Mouse (Mus musculus) cerebellum, adult 2 months (tissue): ENCODE data around the gene Hspg2. TPM values are rescaled to one million over a fixed set of nuclear protein-coding genes. Genes with fewer than 3 reads are reported as not detected.

ENCODE experiments used
- DNase-seq, 2 experiments: peaks; one replicate each; pipeline ENCODE4 v3.0.0; 2021
- H3K27ac ChIP-seq: fragments of 200-500 bp; 2 replicates; pipeline ENCODE4 v1.5.1; 2012; ENCODE audit warnings: low read length, control low read depth, inconsistent platforms; ENCODE audit not compliant: insufficient read depth
- H3K27me3 ChIP-seq: fragments of 200-500 bp; 2 replicates; pipeline ENCODE4 v1.6.1; 2012; ENCODE audit warnings: inconsistent platforms, mild to moderate bottlenecking, low read length, moderate library complexity; ENCODE audit not compliant: control insufficient read depth, insufficient read depth
- H3K4me1 ChIP-seq: fragments of 200-500 bp; 2 replicates; pipeline ENCODE4 v1.6.1; 2011; ENCODE audit warnings: low read length; ENCODE audit not compliant: control insufficient read depth, insufficient read depth
- H3K4me3 ChIP-seq: fragments of 200-500 bp; replicated peaks from 2 replicates; pipeline ENCODE3; 2011; ENCODE audit warnings: mild to moderate bottlenecking, low read depth, low read length, control low read depth; ENCODE audit not compliant: insufficient read depth
- CTCF ChIP-seq: fragments of 200-500 bp; IDR thresholded peaks from 2 replicates; pipeline ENCODE4 v1.5.1; 2011; ENCODE audit warnings: low read depth, mild to moderate bottlenecking, control low read depth, low read length, moderate library complexity, borderline replicate concordance; ENCODE audit not compliant: insufficient read depth
- POLR2A ChIP-seq: fragments of 200-500 bp; IDR thresholded peaks from 2 replicates; pipeline ENCODE4 v1.6.1; 2011; ENCODE audit warnings: low read length, control low read depth, borderline replicate concordance; ENCODE audit not compliant: insufficient read depth
- WGBS: fragments of 180-500 bp; shearing (Covaris S2); methylation state at CpG from one replicate; pipeline ENCODE4 v1.1.7; 2018; 5-methylcytosine and 5-hydroxymethylcytosine counted together
- polyA plus RNA-seq: library from polyadenylated mRNA; depleted of rRNA; stranded (reverse); fragments of >200 nt; gene quantifications from 2 replicates; pipeline ENCODE4 v1.2.3, GENCODE M21; 2012

Gene Hspg2
- polyA plus RNA-seq, 1 experiment: 2.8 TPM

GRCm38 (mm10) chr4:137502801-137503200, 34.2 kb downstream of the Hspg2 start:
- Histone ChIP-seq H3K27me3 (no peaks in the 10 kb centered on the region), H3K4me1 (peaks cover 3% of the 10 kb centered on the region; the same call in 1 of the 2 replicates), H3K4me3 (no peak overlapping the region), H3K27ac (no peak overlapping the region)
- DNase-seq: no peak
- 75% methylated on average over 7 of the region's 7 CpGs for WGBS
- TF ChIP-seq CTCF (no peak), POLR2A (no peak)

GRCm38 (mm10) chr4:137503509-137503971, 35.0 kb downstream of the Hspg2 start:
- no peak for TF ChIP-seq POLR2A
- DNase-seq: no peak
- H3K4me1 ChIP-seq: peaks cover 3% of the 10 kb centered on the region; the same call in 1 of the 2 replicates
- no peak overlapping the region for H3K4me3 ChIP-seq
- WGBS: 72% methylated on average over 6 of the region's 6 CpGs
- no peaks in the 10 kb centered on the region for H3K27me3 ChIP-seq
- H3K27ac ChIP-seq: no peak overlapping the region

GRCm38 (mm10) chr4:137506629-137507028, 38.1 kb downstream of the Hspg2 start:
- Histone ChIP-seq H3K4me3 (no peak overlapping the region), H3K4me1 (no peaks in the 10 kb centered on the region; the same call in 1 of the 2 replicates), H3K27ac (no peak overlapping the region), H3K27me3 (no peaks in the 10 kb centered on the region)
- no peak for TF ChIP-seq CTCF
- no peak for TF ChIP-seq POLR2A
- WGBS: 93% methylated on average over 10 of the region's 10 CpGs
- no peak for DNase-seq

- no peak for TF ChIP-seq POLR2A
- TF ChIP-seq CTCF: no peak
- 90% methylated on average over 9 of the region's 9 CpGs for WGBS
- Histone ChIP-seq H3K27ac (no peak overlapping the region), H3K4me1 (no peaks in the 10 kb centered on the region; the same call in 1 of the 2 replicates), H3K27me3 (no peaks in the 10 kb centered on the region), H3K4me3 (no peak overlapping the region)
- no peak for DNase-seq
Measured at GRCm38 (mm10) chr4:137509528-137509927, 41.0 kb downstream of the Hspg2 start.

- DNase-seq: no peak
- TF ChIP-seq CTCF: no peak
- no peak for TF ChIP-seq POLR2A
Measured at GRCm38 (mm10) chr4:137510021-137510696, 41.6 kb downstream of the Hspg2 start.

GRCm38 (mm10) chr4:137512897-137513296, 44.3 kb downstream of the Hspg2 start:
- Histone ChIP-seq H3K4me3 (no peak overlapping the region), H3K4me1 (no peaks in the 10 kb centered on the region; the same call in 1 of the 2 replicates)
- 84% methylated on average over 6 of the region's 6 CpGs for WGBS

More at GRCm38 (mm10) chr4:137510021-137510696, 41.6 kb downstream of the Hspg2 start:
- no peaks in the 10 kb centered on the region for H3K27me3 ChIP-seq
- H3K4me3 ChIP-seq: no peak overlapping the region
- H3K27ac ChIP-seq: no peak overlapping the region
- H3K4me1 ChIP-seq: no peaks in the 10 kb centered on the region; the same call in 1 of the 2 replicates
- 43% methylated on average over 15 of the region's 15 CpGs for WGBS

GRCm38 (mm10) chr4:137517989-137518691, 49.6 kb downstream of the Hspg2 start:
- H3K4me1 ChIP-seq: peaks cover 36% of the 10 kb centered on the region
- no peaks in the 10 kb centered on the region for H3K27me3 ChIP-seq
- no peak for DNase-seq
- no peak overlapping the region for H3K27ac ChIP-seq
- TF ChIP-seq POLR2A (no peak), CTCF (no peak)
- 76% methylated on average over 36 of the region's 36 CpGs for WGBS
- no peak overlapping the region for H3K4me3 ChIP-seq

More at GRCm38 (mm10) chr4:137512897-137513296, 44.3 kb downstream of the Hspg2 start:
- TF ChIP-seq CTCF: no peak
- no peak for TF ChIP-seq POLR2A
- no peak for DNase-seq
- no peaks in the 10 kb centered on the region for H3K27me3 ChIP-seq
- no peak overlapping the region for H3K27ac ChIP-seq
